Mouse (Mus musculus): Measurements from ENCODE around the gene Acbd6. TPM values are rescaled to one million over a fixed set of nuclear protein-coding genes. Genes with fewer than 3 reads are reported as not detected.
A peak's percentile ranks its signal among the peaks of the same experiment; 100 is the strongest.

Acbd6 gene
- polyA plus RNA-seq, 1 experiment from 2014 or later, result 80.6 TPM

- Histone ChIP-seq H3K27me3 (no peaks in the 10 kb centered on the region), H3K4me2 (replicated peaks) (no peak overlapping the region), H3K9ac (no peak overlapping the region), H3K4me3 (no peak overlapping the region), H3K9me3 (no peaks in the 10 kb centered on the region), H3K27ac (no peak overlapping the region), H3K36me3 (peaks cover 3% of the 10 kb centered on the region; the same call in 1 of the 2 replicates), H3K4me1 (no peaks in the 10 kb centered on the region)
- 87% methylated on average over 6 of the region's 6 CpGs for WGBS
- no peak for ATAC-seq (ENCODE audit: low FRiP score, low read depth)
Measured at GRCm38 (mm10) chr1:155675570-155675969, 117.7 kb downstream of the Acbd6 start.

- peaks cover 7% of the 10 kb centered on the region for H3K36me3 ChIP-seq
- H3K4me3 ChIP-seq, result no peak overlapping the region
- H3K27ac ChIP-seq, result no peak overlapping the region
- no peaks in the 10 kb centered on the region for H3K27me3 ChIP-seq
- no peak for ATAC-seq (ENCODE audit: low FRiP score, low read depth)
- H3K9ac ChIP-seq, result no peak overlapping the region
- WGBS, result 64% methylated on average over 10 of the region's 10 CpGs
- no peak overlapping the region for H3K4me2 ChIP-seq (replicated peaks)
- no peaks in the 10 kb centered on the region for H3K9me3 ChIP-seq
- H3K4me1 ChIP-seq, result peaks cover 8% of the 10 kb centered on the region; the same call in 1 of the 2 replicates
Measured at GRCm38 (mm10) chr1:155681116-155681799, 123.3 kb downstream of the Acbd6 start.

- 73% methylated on average over 15 of the region's 15 CpGs for WGBS
Measured at GRCm38 (mm10) chr1:155686816-155687215, 128.9 kb downstream of the Acbd6 start.

GRCm38 (mm10) chr1:155689141-155689540 lies 131.2 kb downstream of the Acbd6 start:
- WGBS, result 77% methylated on average over 4 of the region's 4 CpGs
- H3K4me2 ChIP-seq (replicated peaks), result no peak overlapping the region
- ATAC-seq (ENCODE audit: low FRiP score, low read depth), result no peak
- H3K4me3 ChIP-seq, result no peak overlapping the region
- peaks cover 23% of the 10 kb centered on the region for H3K4me1 ChIP-seq
- 0 out of 2 replicates have a peak, but pooled peaks cover 3% of the 10 kb centered on the region for H3K27me3 ChIP-seq
- H3K36me3 ChIP-seq, result peaks cover 3% of the 10 kb centered on the region
- no peak overlapping the region for H3K27ac ChIP-seq
- H3K9ac ChIP-seq, result no peak overlapping the region
- H3K9me3 ChIP-seq, result no peaks in the 10 kb centered on the region

More at GRCm38 (mm10) chr1:155686816-155687215, 128.9 kb downstream of the Acbd6 start:
- no peak overlapping the region for H3K4me2 ChIP-seq (replicated peaks)
- peaks cover 13% of the 10 kb centered on the region for H3K4me1 ChIP-seq
- H3K36me3 ChIP-seq, result peaks cover 3% of the 10 kb centered on the region
- H3K9me3 ChIP-seq, result no peaks in the 10 kb centered on the region
- H3K9ac ChIP-seq, result no peak overlapping the region
- H3K4me3 ChIP-seq, result no peak overlapping the region
- no peak overlapping the region for H3K27ac ChIP-seq
- no peaks in the 10 kb centered on the region for H3K27me3 ChIP-seq
- no peak for ATAC-seq (ENCODE audit: low FRiP score, low read depth)

GRCm38 (mm10) chr1:155689558-155689957 lies 131.6 kb downstream of the Acbd6 start:
- Histone ChIP-seq H3K9ac (no peak overlapping the region), H3K4me1 (peaks cover 23% of the 10 kb centered on the region), H3K27ac (no peak overlapping the region), H3K4me2 (replicated peaks) (no peak overlapping the region), H3K36me3 (peaks cover 3% of the 10 kb centered on the region), H3K9me3 (no peaks in the 10 kb centered on the region), H3K27me3 (0 out of 2 replicates have a peak, but pooled peaks cover 3% of the 10 kb centered on the region), H3K4me3 (no peak overlapping the region)
- WGBS, result 95% methylated on average over 5 of the region's 5 CpGs
- ATAC-seq (ENCODE audit: low FRiP score, low read depth), result no peak

- no peak overlapping the region for H3K9ac ChIP-seq
- H3K27ac ChIP-seq, result no peak overlapping the region
- peaks cover 17% of the 10 kb centered on the region for H3K4me1 ChIP-seq
- no peak overlapping the region for H3K4me3 ChIP-seq
- H3K9me3 ChIP-seq, result no peaks in the 10 kb centered on the region
- WGBS, result 91% methylated on average over 6 of the region's 6 CpGs
- H3K4me2 ChIP-seq (replicated peaks), result no peak overlapping the region
- ATAC-seq (ENCODE audit: low FRiP score, low read depth), result no peak
- no peaks in the 10 kb centered on the region for H3K36me3 ChIP-seq
- peaks cover 3% of the 10 kb centered on the region; the same call in 1 of the 2 replicates for H3K27me3 ChIP-seq
Measured at GRCm38 (mm10) chr1:155692230-155692629, 134.3 kb downstream of the Acbd6 start.

- peak; percentile 70 for ATAC-seq (ENCODE audit: low FRiP score, low read depth)
- Histone ChIP-seq H3K9ac (no peak overlapping the region), H3K4me1 (peaks cover 21% of the 10 kb centered on the region), H3K4me3 (no peak overlapping the region), H3K36me3 (no peaks in the 10 kb centered on the region), H3K27ac (no peak overlapping the region), H3K9me3 (no peaks in the 10 kb centered on the region), H3K27me3 (peaks cover 3% of the 10 kb centered on the region; the same call in 1 of the 2 replicates), H3K4me2 (replicated peaks) (0 out of 2 replicates have a peak overlapping the region, but pooled peaks have one; percentile 7)
- WGBS, result 33% methylated on average over 11 of the region's 11 CpGs
Measured at GRCm38 (mm10) chr1:155693026-155693425, 135.1 kb downstream of the Acbd6 start.

GRCm38 (mm10) chr1:155693443-155693842 lies 135.5 kb downstream of the Acbd6 start:
- Histone ChIP-seq H3K4me2 (replicated peaks) (no peak overlapping the region), H3K27ac (no peak overlapping the region), H3K4me1 (peaks cover 25% of the 10 kb centered on the region), H3K27me3 (peaks cover 3% of the 10 kb centered on the region; the same call in 1 of the 2 replicates), H3K4me3 (no peak overlapping the region), H3K9me3 (no peaks in the 10 kb centered on the region), H3K9ac (no peak overlapping the region), H3K36me3 (no peaks in the 10 kb centered on the region)
- 13% methylated on average over 5 of the region's 5 CpGs for WGBS
- peak; percentile 76; the same call in 1 of the 2 replicates for ATAC-seq (ENCODE audit: low FRiP score, low read depth)

GRCm38 (mm10) chr1:155698373-155699159 lies 140.6 kb downstream of the Acbd6 start:
- Histone ChIP-seq H3K9me3 (no peaks in the 10 kb centered on the region), H3K27me3 (no peaks in the 10 kb centered on the region; the same call in 1 of the 2 replicates), H3K4me3 (no peak overlapping the region), H3K36me3 (no peaks in the 10 kb centered on the region), H3K4me1 (peaks cover 17% of the 10 kb centered on the region), H3K9ac (no peak overlapping the region), H3K27ac (no peak overlapping the region), H3K4me2 (replicated peaks) (peak overlapping the region; percentile 38)
- 27% methylated on average over 17 of the region's 17 CpGs for WGBS
- ATAC-seq (ENCODE audit: low FRiP score, low read depth), result peak; percentile 60

GRCm38 (mm10) chr1:155700886-155701285 lies 143.0 kb downstream of the Acbd6 start:
- H3K27ac ChIP-seq, result no peak overlapping the region
- H3K4me1 ChIP-seq, result peaks cover 16% of the 10 kb centered on the region
- peaks cover 6% of the 10 kb centered on the region; the same call in 1 of the 2 replicates for H3K27me3 ChIP-seq
- H3K4me3 ChIP-seq, result no peak overlapping the region
- H3K9me3 ChIP-seq, result no peaks in the 10 kb centered on the region
- H3K36me3 ChIP-seq, result no peaks in the 10 kb centered on the region
- H3K4me2 ChIP-seq (replicated peaks), result no peak overlapping the region
- no peak overlapping the region for H3K9ac ChIP-seq
- no peak for ATAC-seq (ENCODE audit: low FRiP score, low read depth)

- Histone ChIP-seq H3K27me3 (0 out of 2 replicates have a peak, but pooled peaks cover 6% of the 10 kb centered on the region), H3K4me3 (no peak overlapping the region), H3K9ac (no peak overlapping the region), H3K36me3 (no peaks in the 10 kb centered on the region), H3K9me3 (no peaks in the 10 kb centered on the region), H3K4me1 (peaks cover 8% of the 10 kb centered on the region), H3K4me2 (replicated peaks) (no peak overlapping the region), H3K27ac (no peak overlapping the region)
- WGBS, result 81% methylated on average over 5 of the region's 5 CpGs
- no peak for ATAC-seq (ENCODE audit: low FRiP score, low read depth)
Measured at GRCm38 (mm10) chr1:155703191-155703680, 145.3 kb downstream of the Acbd6 start.

GRCm38 (mm10) chr1:155704182-155704581 lies 146.3 kb downstream of the Acbd6 start:
- 67% methylated on average over 5 of the region's 5 CpGs for WGBS
- 0 out of 2 replicates have a peak, but pooled peaks have one; percentile 44 for ATAC-seq (ENCODE audit: low FRiP score, low read depth)
- Histone ChIP-seq H3K27ac (no peak overlapping the region), H3K9me3 (no peaks in the 10 kb centered on the region), H3K36me3 (no peaks in the 10 kb centered on the region), H3K4me3 (no peak overlapping the region), H3K4me1 (no peaks in the 10 kb centered on the region), H3K27me3 (0 out of 2 replicates have a peak, but pooled peaks cover 6% of the 10 kb centered on the region), H3K9ac (no peak overlapping the region), H3K4me2 (replicated peaks) (no peak overlapping the region)

All from limb, embryonic 13.5 days (tissue).